Mouse (Mus musculus) neural tube, embryonic 10.5 days (tissue): ENCODE data around the gene Trcg1.

Experiments
- DNase-seq: peaks from one replicate; pipeline ENCODE4 v3.0.0-alpha.2; 2017; ENCODE audit warnings: low spot score; ENCODE audit errors: extremely low spot score

Trcg1 gene

GRCm38 (mm10) chr9:57295666-57296065 is 59.3 kb downstream of the Trcg1 start:
- no peak for DNase-seq

GRCm38 (mm10) chr9:57296277-57296676 is 59.9 kb downstream of the Trcg1 start:
- DNase-seq: no peak

- no peak for DNase-seq
Observed at GRCm38 (mm10) chr9:57297938-57298337, 61.6 kb downstream of the Trcg1 start.
